Mouse (Mus musculus) frontal cortex, postnatal 25 days (tissue): ENCODE measurements around the gene Kif20b.

Experiments
- DNase-seq, 2 experiments: peaks; one replicate each; pipeline ENCODE4 v3.0.0; 2022; ENCODE audit warnings: low spot score in 2 of 2

The Kif20b gene

DNA sequence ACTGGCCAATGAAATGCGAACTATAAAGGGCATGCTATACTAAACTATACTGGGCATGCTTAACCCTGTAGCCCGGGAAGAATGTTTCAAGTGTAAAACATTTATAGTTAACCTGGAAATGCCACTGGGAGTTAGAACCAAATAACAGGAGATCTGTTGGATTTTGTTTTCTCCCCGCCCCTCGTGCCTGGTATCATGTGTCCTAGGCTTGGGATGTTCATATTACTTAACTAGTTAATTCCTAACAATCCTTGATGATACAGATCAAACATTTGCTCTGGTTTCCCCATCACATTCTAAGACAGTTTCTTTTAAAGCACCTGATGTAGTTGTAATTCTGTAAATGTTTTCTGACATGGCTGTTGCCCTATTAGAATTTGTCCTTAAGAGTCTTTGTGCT is 2.1 kb upstream of the Kif20b start:
- no peak for DNase-seq

GRCm38 (mm10) chr19:34920531-34920930 is 1.6 kb upstream of the Kif20b start:
- DNase-seq, result no peak

GRCm38 (mm10) chr19:34921253-34921651 is 909 bp upstream of the Kif20b start:
- DNase-seq, result no peak

GRCm38 (mm10) chr19:34922603-34922963 is 422 bp downstream of the Kif20b start:
- no peak for DNase-seq

DNA sequence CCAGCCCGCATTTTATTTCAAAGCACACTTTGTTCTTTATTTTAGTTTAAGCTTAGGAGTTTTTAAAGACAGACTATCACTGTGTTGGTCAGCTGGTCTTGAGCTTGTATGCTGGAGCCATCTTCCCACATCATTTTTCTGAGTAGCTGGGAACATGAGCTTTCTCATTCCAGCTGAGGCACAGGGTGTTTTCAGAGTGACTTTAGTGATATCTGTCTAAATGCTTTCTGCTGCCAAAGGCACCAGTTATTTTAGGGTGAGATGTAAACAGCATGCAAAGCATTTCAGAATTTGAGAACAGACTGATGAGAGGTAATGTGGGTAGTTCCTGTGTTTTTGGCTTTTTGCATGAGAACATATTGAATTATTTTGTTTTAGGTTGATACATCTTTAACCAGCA is 25.0 kb downstream of the Kif20b start:
- no peak for DNase-seq

DNA sequence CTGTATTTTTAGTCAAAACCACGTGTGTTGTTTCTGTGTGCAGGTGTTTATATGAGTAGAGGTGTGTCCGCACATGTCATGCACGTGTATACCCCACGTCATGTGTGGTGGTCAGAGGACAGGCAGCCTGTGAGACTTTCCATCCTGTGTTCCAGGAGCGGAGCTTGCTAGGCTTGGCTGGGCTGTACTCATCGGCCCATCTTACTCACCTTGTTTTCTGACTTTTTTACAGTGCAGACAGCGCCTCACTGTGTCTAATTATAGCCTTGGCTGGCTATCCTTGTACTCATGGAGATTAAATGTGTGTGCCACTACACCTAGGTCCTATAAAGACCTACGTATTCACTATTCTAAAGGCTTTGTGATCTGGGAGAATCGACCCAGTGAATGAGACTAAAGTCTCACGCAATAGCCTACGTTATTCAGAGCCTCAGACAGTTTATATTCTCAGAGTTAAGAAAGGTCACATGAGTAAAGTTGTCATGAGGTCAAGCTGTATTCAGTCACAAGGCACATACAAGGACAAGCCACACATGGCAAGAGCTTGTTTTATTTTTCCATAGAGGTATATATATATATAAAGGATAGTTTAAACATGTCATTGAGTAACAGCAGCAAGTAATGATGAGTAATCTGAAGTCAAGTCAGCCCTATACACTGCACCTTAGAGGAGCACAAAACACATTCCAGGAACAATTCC is 31.8 kb downstream of the Kif20b start:
- no peak for DNase-seq

DNA sequence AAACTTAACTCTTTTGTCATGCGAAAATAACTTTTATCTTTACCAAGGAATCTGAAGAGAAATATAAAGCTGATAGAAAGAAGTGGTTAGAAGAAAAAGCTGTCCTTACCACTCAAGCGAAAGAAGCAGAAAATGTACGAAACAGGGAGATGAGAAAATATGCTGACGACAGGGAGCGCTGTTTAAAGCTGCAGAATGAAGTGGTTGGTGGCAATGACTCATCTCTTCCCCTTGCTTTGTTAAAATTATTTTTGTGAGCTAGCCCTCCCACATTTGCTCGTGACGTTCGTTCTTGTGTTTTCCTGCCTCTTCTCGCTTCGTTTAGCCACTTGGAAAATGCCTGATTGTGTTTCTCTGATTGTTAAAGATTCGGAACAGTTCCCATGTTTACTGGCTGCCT is 37.2 kb downstream of the Kif20b start:
- DNase-seq, result peak; percentile 5 to 11

DNA sequence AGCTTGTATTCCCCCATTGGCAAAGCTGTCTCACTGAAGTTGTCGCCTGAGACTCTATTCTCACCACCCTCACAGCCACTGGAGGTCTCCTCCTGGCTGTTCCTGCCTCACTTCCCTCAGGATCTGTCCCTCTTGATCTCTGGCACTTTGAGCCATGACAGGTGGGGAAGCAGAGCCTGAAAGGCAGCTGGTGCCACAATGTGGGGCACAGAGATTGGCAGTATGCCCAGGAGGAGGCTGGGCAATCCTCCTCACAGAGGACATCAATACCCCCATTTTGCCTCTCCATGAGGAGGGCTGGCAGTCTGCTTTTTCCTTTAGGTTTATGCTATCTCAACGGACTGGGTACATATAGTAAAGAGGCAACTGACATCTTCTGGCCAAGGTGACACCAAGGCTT is 62.6 kb downstream of the Kif20b start:
- no peak for DNase-seq

DNA sequence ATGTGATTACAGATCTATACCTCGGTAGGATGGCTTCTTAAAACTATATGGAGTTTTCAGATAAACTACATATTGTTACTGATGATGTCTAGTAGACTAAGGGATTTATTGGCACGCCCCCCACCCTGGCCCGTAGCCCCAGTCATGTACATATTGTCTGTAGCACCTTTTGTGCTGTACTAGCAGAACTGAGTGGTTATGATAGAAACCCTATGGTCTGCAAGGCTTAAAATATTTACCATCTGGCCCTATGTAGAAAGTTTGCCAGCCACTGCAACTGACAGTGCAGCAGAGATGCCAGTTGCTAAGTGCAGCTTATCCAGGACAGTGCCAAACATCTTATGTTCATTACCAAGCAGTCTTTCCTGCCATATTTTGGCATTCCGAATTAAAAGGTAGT is 68.3 kb downstream of the Kif20b start:
- no peak for DNase-seq

- DNase-seq, result peak; percentile 53 to 65
Observed at GRCm38 (mm10) chr19:34992969-34993527, 70.9 kb downstream of the Kif20b start.

- no peak for DNase-seq
Observed at GRCm38 (mm10) chr19:35015058-35015457, 92.9 kb downstream of the Kif20b start.

DNA sequence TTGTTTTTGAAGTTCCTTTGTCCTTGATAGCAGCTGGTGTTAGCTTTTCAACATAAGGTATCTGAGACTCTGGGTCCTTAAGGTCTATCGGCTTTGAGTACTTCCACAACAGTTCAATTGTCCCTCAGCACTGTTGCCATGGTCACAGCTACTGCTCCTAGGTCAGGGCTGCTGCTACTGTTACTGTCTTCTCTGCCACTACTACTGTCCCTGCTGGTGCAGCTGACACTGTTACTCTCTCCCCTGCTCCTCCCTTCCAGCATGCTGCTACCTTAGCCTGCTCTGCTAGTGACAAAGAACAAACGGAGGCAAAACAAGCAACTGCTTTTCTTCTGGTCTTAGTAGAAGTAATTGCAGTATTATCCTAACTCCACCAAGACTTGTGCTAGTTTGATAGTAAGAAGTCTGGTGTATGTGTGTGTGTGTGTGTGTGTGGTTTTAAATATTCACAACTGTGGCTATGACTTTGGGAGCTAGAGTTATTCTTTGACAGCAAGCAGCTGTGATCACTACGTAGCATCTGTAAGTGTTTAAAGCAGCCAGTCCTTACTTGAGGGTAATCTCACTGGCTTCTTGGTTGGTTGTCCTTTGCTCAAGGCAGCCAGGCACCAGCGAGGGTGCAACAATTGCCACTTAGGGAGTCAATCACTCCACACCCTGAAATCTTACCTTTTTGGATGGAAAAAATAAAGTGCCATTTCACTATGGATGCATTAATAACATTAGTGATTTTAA is 95.5 kb downstream of the Kif20b start:
- no peak for DNase-seq

- DNase-seq, result no peak
Observed at GRCm38 (mm10) chr19:35018209-35018581, 96.0 kb downstream of the Kif20b start.
